Mouse (Mus musculus) B cell, adult 2 months (primary cell): ENCODE data around the gene 1700001C19Rik.
"Not testable (repeated sequence)": the region's sequence is repeated elsewhere in the genome, so short reads cannot be mapped to it uniquely, and the experiment has no call there.

Source experiments
- DNase-seq, 2 experiments: peaks; one replicate each; pipeline ENCODE4 v3.0.0; 2022

The 1700001C19Rik gene

GRCm38 (mm10) chr17:47428831-47429304 is 8.3 kb downstream of the 1700001C19Rik start:
- DNase-seq, result no peak

GRCm38 (mm10) chr17:47427316-47427715 is 9.9 kb downstream of the 1700001C19Rik start:
- DNase-seq, result no peak

GRCm38 (mm10) chr17:47424186-47424585 is 13.0 kb downstream of the 1700001C19Rik start:
- DNase-seq, result no peak

- DNase-seq, result not testable (repeated sequence)
Observed at GRCm38 (mm10) chr17:47422616-47423015, 14.6 kb downstream of the 1700001C19Rik start.

- no peak for DNase-seq
Observed at GRCm38 (mm10) chr17:47421566-47421965, 15.6 kb downstream of the 1700001C19Rik start.

GRCm38 (mm10) chr17:47420195-47420594 is 17.0 kb downstream of the 1700001C19Rik start:
- DNase-seq, result no peak

- DNase-seq, result peak; percentile 33 to 47
Observed at GRCm38 (mm10) chr17:47409897-47410861, 27.0 kb downstream of the 1700001C19Rik start.

GRCm38 (mm10) chr17:47408558-47408898 is 28.6 kb downstream of the 1700001C19Rik start:
- DNase-seq, result peak; percentile 70 to 71

- no peak for DNase-seq
Observed at GRCm38 (mm10) chr17:47407717-47408557, 29.2 kb downstream of the 1700001C19Rik start.

- DNase-seq, result no peak
Observed at GRCm38 (mm10) chr17:47400451-47400850, 36.7 kb downstream of the 1700001C19Rik start, which contains the start of gene Guca1a. Gene Guca1a (minus strand): TSS chr17:47400584.

- DNase-seq, result no peak
Observed at GRCm38 (mm10) chr17:47399091-47399490, 38.1 kb downstream of the 1700001C19Rik start.

- DNase-seq, result peak; percentile 66 to 69
Observed at GRCm38 (mm10) chr17:47395376-47395913, 41.7 kb downstream of the 1700001C19Rik start.

GRCm38 (mm10) chr17:47394223-47394869 is 42.8 kb downstream of the 1700001C19Rik start:
- peak; percentile 31 to 36 for DNase-seq

GRCm38 (mm10) chr17:47386649-47387048 is 50.5 kb downstream of the 1700001C19Rik start:
- peak; percentile 79 to 83 for DNase-seq

- no peak for DNase-seq
Observed at GRCm38 (mm10) chr17:47385145-47385544, 52.0 kb downstream of the 1700001C19Rik start, which contains the start of gene Guca1b. Gene Guca1b (plus strand): TSS chr17:47385393.

- DNase-seq, result no peak
Observed at GRCm38 (mm10) chr17:47384064-47384463, 53.1 kb downstream of the 1700001C19Rik start.

- DNase-seq, result no peak
Observed at GRCm38 (mm10) chr17:47383266-47383665, 53.9 kb downstream of the 1700001C19Rik start.

- no peak for DNase-seq
Observed at GRCm38 (mm10) chr17:47381917-47382316, 55.3 kb downstream of the 1700001C19Rik start.

- DNase-seq, result no peak
Observed at GRCm38 (mm10) chr17:47378133-47378532, 59.0 kb downstream of the 1700001C19Rik start.

GRCm38 (mm10) chr17:47376779-47377280 is 60.3 kb downstream of the 1700001C19Rik start:
- DNase-seq, result no peak

- DNase-seq, result no peak
Observed at GRCm38 (mm10) chr17:47373991-47374390, 63.2 kb downstream of the 1700001C19Rik start.

- DNase-seq, result peak; percentile 77
Observed at GRCm38 (mm10) chr17:47371451-47371850, 65.7 kb downstream of the 1700001C19Rik start.
